Mouse (Mus musculus) v-Abl transformed pro-B cells (cell line): ENCODE data around the gene Pak6.

Experiments used
- in situ Hi-C, 2 experiments: fragments of 400-800 bp; cut with MboI; formaldehyde crosslinking; loops; one replicate each; pipeline ENCODE4 v1.15.1; 2025; ENCODE audit not compliant: unreplicated experiment in 2 of 2

Gene Pak6

DNA sequence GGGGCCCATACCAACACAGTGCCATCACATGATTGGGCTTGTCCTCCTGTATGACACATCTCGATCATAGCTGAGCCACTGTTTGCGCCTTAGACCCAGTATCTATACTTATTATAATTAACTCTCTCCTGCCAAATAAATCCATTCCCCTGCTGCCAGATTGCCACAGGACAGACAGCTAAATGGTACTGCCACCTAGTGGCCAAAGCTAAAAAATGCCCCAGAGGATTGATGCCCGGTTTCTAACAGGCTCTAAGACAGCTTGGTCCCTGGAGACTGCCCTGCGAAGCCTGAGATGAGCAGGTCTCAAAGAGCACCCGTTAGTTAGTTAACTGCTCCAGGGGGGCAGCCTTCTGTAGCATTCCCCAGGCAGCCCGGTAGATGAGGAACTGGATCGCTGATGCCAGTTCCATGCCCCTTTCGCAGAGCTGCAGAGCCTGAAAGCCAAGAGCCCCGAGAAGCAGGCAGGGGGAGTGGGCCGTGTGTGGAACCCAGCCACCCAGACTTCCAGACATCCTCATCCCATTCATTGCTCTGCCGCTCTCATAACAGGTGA is 32.7 kb downstream of the Pak6 start:
- in situ Hi-C loops: loop anchor here (5.0 to 10.0 kb wide), 2 partner anchors 58 to 211 kb away; no protein-coding TSS in a partner anchor

DNA sequence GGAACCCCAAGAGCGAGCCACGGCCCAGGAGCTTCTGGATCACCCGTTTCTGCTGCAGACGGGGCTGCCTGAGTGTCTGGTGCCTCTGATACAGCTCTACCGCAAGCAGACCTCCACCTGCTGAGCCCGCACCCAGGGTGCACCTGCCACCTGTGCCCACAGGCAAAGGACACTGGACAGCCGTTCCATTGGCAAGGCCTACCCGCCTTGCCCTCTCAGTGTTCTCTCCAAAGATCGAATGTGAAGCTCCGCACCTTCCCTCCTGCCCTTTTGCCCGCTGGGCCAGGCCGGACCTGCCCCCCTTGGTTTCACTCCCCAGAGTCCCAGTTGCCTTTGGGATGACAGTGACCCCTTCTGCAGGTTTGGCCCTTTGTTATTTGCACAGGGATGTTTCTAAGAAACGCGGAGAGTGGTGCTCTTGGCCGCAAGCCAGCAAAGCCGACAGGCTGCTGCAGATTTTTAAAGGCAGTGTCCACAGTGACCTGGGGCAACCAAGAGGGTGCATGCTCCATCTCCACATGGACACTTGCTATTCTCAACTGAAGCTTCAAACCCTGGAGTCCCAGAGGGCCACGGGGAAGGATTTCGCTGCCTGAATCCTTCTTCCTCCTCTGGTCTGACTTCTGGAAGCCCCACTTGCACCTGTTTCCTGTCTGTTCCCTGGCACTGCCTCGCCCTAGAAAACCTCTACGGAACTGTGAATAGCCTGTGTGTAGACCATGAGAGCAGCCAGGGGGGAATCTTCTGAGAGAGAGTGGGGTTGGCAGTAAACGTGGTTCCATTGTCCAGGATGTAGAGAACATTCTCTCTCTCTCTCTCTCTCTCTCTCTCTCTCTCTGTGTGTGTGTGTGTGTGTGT is 33.6 kb downstream of the Pak6 start:
- in situ Hi-C loops: loop anchor here (5.0 to 10.0 kb wide), 2 partner anchors 59 to 212 kb away; no protein-coding TSS in a partner anchor

DNA sequence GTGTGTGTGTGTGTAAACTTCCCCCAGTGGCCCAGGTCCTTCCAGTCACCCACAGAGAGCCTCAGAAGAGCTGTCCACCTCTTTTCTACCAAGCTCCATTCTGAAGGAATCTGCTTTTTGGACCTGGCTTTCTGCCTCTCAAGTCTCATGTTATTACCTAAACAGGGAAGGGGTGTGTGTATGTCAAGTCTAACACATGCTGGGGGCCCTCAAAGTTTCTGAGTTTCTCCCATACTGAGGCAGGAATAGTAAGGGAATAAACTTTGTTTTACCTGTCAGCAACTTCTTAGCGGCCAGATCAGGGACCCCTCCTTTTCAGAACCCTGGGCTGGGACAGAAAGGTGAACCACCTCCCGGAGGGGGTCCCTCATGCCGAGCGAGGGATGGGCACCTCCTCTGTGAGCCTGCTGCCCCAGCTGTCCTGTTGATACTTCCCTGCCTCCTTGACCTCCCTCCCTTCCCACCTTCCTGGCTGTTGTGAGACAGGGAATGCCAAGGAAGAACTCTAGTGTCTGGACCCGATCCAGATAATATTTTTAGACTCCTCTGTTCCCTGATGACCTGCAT is 34.3 kb downstream of the Pak6 start:
- in situ Hi-C loops: loop anchor here (5.0 to 10.0 kb wide), 2 partner anchors 60 to 213 kb away; no protein-coding TSS in a partner anchor

DNA sequence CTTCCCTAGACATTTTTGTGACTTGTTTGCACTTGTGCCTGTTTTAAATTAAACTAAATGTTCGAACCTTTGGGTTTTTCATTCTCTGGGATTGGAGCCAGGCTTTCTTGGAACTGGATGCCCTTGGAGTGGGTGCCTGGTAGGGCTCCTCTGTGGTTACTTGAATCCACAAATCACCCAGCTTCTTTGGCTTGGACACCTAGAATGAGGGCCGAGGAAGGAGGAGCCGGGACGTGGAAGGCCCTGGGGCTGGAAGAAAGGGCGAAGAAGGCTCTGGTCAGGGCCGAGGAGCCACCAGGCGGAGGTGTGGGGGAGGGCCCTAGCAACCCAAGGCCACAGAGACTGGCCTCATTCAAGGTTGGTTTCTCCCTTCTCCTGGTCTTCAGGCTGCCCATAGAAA is 34.9 kb downstream of the Pak6 start:
- in situ Hi-C loops: loop anchor here (5.0 to 10.0 kb wide), 2 partner anchors 61 to 213 kb away; no protein-coding TSS in a partner anchor

DNA sequence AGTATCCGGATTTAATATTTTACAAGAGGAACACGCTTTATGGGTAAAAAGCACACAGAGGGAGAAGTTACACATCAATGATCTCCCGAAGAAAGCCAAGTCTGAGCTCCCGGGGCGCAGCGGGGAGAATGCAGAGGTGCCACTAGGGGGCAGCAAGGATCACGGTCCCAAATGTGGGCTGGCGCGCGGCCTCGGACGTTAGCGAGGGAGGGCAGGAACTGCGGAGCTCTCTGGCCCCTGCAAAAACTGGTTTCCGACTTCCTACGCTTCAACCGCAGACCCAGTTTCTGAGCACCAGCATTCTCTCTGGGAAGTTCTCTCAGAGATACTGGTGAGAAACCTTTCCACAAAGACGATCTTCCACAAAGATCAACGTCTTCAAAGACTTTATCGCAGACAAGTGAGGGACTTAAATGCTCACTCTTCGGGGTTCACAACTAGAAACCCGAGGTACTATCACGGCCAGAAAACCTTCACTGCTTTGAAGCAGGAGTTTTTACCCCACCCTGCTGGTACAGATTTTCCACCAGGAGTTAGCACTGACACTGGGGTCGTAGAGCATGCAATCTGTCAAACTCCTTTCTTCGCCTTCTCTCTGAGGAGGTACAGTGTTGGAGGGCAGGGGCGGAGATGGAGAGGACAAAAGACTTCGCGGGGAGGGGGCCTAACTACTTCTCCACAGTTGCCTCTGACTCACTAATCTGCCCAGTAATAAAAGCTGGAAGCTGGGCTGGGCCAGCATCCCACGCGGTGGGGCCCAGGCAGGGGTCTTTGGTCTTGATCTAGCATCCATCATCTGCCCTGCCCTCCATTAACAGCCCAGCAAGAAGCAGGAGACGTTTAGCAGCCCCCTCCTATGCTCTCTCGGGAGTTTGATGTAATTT is 37.3 kb downstream of the Pak6 start:
- in situ Hi-C loops: loop anchor here (5.0 kb wide), 2 partner anchors 47 to 57 kb away; partner anchors contain the start of gene Inafm2 (in 1 of the 2)

DNA sequence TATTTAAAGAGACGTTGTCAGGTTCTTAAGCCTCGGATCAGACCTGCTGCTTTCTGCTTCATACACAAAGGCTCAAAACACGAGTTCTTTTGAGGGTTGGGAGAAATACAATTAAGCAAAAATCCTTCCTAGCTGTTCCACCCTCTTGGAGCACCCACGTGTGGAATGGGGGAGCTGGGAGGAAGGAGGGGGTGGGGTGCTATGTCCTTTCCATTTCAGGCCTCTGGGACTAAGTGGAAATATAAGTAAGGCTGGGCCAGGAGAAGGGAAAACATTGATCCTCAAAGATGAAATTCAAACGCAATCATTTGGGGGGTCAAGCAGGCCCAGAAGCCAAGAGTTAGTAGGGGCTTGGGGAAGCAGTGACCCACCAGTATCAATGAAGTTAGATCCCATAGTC is 38.1 kb downstream of the Pak6 start:
- in situ Hi-C loops: loop anchor here (5.0 kb wide), 2 partner anchors 46 to 56 kb away; partner anchors contain the start of gene Inafm2 (in 1 of the 2)

DNA sequence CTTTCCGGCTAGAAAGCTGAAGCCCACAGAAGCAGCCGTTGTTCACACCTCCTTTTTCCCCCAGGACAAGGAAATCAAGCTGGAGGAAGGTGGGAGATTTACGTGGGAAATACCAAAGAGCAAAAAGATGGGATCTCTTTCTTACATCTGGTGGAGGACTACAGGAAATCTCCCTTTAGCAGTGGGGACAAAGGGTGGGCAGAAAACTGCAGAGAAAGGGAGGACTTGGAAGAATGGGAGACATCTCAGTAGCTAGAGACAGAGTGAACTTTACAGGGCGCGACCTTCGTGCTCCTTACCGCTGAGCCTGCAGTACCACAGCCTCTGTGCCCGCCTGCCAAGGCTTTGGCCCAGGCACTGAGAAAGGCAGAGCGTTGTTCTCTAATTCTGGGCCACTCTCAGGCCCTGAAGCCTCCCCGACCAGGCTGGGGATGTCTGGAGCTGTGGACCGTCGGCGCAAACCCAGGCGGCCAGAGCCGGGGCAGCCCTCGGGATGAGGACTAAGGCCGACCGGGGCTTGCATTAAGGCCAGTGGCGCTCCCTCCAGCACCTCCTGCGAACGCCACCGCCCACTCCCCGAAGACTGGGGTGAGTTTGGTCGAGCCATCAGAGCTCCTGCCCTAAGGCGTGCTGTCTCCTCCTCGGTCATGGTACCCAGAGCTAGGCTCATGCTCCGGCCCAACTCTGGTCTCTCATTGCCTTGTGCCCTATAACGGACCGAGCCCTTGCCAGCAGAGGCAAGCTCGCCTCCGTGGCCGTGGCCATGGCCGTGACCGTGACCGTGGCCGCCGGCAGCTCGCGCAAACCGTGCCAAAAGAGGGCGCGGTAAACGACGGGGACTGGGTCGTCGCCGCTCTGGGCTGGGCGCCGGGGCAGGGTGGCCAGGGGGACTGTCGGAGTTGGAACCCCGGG is 39.1 kb downstream of the Pak6 start:
- in situ Hi-C loops: loop anchor here (5.0 kb wide), 2 partner anchors 45 to 55 kb away; partner anchors contain the start of gene Inafm2 (in 1 of the 2)

DNA sequence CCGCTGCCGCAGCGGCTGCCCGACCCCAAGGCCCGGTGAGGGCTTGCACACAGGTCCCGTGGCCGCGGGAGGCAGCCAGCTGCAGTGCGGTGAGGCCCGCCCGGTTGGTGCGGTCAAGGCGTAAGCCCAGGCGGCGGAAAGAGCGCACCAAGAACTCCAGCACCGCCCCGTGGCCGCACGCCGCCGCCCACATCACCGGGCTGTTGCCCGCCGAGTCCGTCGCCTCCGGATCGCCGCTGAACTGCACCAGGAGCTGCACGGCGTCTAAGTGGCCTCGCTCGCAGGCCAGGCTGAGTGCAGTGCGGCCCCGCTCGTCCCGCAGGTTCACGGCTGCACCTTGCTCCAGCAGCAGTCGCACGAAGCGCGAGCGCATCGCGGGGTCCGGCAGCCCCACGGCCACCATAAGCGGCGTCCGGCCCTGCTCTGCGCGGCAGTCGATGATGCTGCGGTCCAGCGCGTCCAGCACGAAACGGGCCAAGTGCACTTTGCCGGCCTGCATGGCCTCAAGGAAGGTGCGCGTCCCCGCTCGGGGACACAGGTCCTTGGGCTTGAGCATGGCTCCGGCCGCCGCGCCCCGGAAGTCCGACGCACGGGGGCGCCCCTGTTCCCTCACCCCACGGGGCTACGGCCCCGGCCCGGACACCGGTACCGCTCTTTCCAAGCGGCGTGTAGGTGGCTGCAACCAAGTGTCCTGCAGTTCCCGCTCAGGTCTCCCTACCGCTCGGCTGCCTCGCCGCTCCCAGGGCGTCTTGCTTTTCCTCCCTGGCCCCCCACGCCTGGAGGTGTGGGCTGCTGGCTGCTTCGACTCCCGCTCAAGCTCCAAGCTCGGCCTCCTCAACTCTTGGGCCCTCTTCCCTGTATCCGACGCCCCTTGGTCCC is 40.0 kb downstream of the Pak6 start:
- in situ Hi-C loops: loop anchor here (5.0 kb wide), 2 partner anchors 44 to 54 kb away; partner anchors contain the start of gene Inafm2 (in 1 of the 2)

DNA sequence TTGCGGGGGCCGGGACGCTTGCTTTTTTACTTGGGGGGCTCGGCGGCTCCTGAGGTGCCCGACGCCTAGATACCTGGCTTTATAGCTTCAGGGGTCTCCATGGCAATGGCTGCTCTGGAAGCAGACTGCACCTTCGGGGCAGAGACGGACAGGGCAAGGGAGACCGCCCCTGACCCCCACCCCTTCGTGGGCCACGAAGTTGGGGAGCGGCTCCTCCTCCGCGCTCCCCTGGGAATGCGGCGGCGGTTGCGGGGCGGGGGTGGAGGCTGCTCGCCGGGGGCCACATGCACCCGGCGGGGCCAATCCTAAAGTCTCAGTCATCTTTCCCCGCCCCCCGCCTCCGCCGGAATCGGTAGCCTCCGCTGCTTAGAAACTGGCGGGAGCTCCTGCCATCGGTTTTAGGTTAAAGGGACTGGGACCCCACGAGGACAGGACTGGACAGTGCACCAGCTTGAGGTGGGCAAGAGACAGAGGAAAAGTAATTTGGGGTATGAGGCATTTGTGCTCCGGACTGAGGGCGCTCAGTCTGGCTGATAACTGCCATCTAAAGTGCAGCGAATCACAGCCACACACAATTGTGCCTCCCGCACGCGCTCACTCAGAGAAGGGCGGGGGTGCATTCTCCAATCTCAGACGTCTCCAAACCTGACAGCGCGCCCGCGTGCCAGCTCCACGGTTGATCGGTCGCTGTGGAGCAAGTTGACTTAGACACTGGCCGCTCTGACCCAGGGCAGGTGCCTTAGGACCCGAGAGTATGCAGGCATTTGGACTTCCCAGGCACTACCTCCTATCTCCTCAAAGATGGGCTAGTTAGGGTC is 41.0 kb downstream of the Pak6 start, which contains the start of gene Ankrd63:
Gene Ankrd63, minus strand, starts transcription at position 51 of the 818 bp plus-strand sequence.
- in situ Hi-C loops: loop anchor here (5.0 kb wide), 2 partner anchors 43 to 53 kb away; partner anchors contain the start of gene Inafm2 (in 1 of the 2)

DNA sequence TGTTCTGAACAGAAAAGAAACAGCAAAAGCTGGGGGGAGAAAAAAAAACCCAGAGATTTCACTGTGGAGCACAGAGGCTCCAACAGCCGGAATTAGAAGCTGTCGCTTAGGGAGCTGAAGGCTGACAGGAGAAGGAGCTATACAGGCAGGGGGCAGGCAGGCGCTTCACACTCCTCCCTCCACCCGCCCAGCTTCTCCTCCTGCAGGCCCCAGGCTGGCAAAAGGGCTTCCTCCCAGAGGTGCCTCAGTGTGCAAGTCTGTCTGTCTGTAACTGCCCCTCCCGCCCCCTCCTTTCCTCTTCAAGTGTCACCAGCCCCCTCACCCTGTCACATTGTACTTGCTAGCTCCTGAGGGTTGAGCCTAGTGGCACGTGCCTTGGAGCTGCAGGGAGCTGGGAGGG is 43.3 kb downstream of the Pak6 start:
- in situ Hi-C loops: no loop called here

DNA sequence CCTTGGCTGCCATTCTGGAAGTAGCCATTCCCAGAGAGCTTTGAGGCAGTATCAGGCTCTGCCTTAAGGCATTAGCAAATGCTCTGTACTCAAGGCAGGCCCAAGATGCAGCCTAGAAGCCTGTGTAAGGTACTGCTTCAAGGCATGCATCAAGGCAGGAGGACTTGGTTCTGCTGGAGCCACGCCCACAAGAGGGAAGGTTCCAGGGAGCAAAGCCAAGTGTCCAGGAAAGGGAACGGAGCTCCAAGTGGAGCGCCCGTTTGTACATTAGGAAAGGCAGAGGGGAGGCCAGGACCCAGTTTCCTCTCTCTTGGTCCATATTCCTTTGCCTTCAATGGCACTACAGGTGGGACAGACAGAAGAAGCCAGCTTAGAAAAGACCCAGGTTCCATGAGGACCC is 45.4 kb downstream of the Pak6 start:
- in situ Hi-C loops: no loop called here

DNA sequence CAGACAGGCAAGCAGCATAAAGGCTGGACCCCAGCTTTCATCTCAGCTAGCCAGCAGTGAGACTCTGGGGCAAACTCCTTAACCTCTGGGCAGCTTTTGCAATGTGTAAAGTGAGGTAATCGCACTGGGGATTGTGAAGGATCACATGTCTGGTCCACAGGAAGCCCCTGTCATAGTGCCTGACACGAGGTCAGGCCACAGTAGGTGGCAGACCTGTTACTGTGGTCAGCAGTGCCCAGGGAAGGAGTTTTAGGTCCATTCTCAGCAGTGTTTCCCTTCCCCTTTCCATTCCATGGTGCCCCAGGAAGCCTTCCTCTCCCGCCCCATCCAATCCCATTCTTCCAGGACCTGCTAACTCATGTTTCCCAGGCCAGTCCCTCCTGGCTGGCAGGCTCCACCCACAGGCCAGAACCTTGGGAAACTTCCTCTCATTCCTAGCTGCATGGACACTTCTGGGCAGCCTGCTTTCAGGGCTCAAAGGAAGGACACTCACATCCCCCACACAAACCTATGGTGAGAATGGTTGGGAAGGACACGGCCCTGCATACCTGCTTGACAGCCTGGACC is 46.6 kb downstream of the Pak6 start:
- in situ Hi-C loops: no loop called here

DNA sequence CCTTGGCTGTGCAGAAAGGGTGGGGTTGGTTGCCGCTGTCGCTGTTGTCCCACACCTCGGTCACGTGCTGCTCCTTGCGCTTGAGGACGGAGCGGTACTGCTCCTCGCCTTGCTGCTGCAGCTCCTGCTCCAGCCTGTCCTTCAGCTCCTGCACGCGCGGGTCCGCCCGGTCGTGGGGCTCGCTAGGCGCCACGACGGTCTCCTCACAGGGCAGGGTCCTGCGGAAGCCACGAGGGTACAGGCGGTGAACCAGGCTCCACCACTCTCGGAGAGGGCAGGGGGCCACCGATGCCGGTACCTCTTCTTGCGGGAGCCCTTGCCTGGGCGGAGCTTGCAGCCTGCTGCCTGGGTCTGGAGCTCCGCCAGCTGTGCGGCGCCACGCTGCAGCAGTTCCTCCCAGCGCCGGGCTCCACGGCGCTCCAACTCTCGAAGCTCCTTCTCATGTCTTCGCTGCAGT is 48.0 kb downstream of the Pak6 start:
- in situ Hi-C loops: no loop called here

DNA sequence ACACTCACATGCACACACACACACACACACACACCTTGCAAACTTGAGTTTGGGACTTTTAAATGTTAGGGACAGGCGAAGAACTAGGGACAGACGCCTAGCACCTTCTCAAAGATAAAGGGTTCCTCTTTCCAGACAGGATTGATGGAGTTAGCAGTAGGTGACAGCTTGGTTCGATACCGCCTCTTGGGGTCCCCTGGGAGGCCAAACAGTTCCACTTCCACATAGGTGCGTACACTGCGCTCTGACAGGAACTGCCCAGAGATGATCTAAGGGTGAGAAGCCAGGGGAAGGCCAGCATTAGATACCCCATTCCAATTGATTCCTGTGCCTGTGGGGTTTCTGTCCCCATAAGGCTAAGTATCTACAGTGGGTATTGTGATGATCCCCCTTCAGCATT is 50.5 kb downstream of the Pak6 start:
- in situ Hi-C loops: no loop called here

DNA sequence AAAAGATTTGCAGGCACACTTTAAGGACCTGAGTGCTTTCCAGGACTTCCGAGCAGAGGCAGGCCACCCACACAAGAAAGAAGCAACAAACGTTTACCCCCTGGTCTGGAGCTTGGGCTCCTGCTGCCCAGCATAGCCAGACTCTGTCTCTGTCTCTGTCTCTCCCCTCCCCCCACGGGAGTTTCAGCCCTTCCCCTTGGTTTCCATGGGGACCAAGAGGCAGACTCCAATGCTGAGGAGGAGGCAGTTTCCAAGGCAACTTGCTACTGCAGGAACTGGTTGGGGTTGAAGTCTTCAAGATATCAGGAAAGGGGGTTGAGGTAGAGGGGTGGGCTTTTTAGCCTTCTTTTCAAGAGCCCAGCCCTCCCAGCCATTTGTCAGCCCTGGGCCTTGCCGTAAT is 51.1 kb downstream of the Pak6 start:
- in situ Hi-C loops: no loop called here

DNA sequence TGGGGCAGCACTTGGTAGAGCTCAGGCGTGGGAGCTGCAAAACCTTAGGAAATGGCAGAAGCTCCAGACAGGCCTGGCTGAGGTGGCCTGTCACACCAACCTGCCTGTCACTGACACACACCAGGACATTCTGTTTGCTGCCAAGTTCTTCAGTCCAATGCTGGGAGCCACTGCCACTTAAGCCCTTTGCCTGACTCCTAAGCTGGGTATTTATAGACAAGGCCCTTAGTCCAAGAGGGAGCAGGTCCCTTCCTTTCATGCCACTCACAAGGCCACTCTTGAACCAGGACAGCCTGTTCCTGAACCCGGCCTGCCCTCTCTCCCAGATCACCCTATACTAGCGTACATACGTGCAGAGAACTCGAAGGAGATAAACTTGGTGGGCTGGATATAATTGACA is 53.6 kb downstream of the Pak6 start:
- in situ Hi-C loops: no loop called here
